Mouse (Mus musculus): ENCODE measurements at regions not wholly inside any gene's neighbourhood (a gene's known extent, or its start where the extent isn't known, plus 50 kb on each side); places are given as distances from the start of the nearest gene placed in this dataset.

DNA sequence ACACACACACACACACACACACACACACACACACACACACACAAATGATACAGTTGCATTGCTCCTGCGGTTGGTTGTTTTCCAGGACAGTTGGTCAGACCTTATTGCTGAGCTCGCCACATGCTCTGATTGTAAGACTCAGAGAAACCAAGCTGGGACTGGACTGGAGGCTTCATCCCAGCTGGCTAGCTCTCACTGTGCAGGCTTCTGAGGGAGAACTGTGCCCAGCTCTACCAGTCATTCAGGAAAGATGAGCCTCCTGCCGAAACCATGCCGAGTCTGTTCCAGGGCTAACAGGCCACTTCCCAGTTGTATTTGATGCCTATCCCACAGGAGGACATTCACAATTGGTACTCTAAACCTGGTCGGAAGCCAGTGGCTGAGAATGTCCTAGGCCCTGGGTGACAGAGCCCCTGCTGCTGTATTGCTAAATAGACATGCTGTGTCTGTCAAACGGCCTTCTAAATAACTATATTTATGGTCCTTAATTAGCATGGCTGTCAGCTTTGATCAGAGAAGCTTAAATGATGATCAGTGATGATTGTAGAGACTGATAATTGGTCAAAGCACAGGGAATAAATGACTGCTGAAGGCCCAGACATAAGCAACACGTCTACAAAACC lies 100.1 kb upstream of the Ppp1r12a start:
- no peak overlapping the region for H3K27ac ChIP-seq (replicated peaks in 1 of 2; ENCODE audit: control insufficient read depth in 1 of 2, insufficient read depth in 1 of 2, low read depth in 2 of 2, low read length in 2 of 2)
- no peak for ATAC-seq (ENCODE audit: insufficient number of reproducible peaks, insufficient read depth, low FRiP score, low read depth)
- H3K4me2 ChIP-seq (ENCODE audit: low read length) = no peak overlapping the region
- WGBS = 78% methylated on average over 7 of the region's 7 CpGs
- H3K27me3 ChIP-seq (ENCODE audit: control insufficient read depth, insufficient read depth, low read length) = no peaks in the 10 kb centered on the region
- H3K4me1 ChIP-seq (ENCODE audit: control insufficient read depth in 2 of 2, insufficient read depth in 2 of 2, low read length in 2 of 2) = peaks cover 6 to 11% of the 10 kb centered on the region in 2 experiments
- no peak overlapping the region for H3K9ac ChIP-seq (ENCODE audit: low read length)
- H3K36me3 ChIP-seq (ENCODE audit: control insufficient read depth, insufficient read depth, low read length) = no peaks in the 10 kb centered on the region
- no peaks in the 10 kb centered on the region for H3K9me3 ChIP-seq (ENCODE audit: control insufficient read depth, low read length)
- no peak overlapping the region for H3K4me3 ChIP-seq (ENCODE audit: control insufficient read depth in 1 of 2, insufficient read depth in 1 of 2, low read depth in 1 of 2, low read length in 2 of 2)

DNA sequence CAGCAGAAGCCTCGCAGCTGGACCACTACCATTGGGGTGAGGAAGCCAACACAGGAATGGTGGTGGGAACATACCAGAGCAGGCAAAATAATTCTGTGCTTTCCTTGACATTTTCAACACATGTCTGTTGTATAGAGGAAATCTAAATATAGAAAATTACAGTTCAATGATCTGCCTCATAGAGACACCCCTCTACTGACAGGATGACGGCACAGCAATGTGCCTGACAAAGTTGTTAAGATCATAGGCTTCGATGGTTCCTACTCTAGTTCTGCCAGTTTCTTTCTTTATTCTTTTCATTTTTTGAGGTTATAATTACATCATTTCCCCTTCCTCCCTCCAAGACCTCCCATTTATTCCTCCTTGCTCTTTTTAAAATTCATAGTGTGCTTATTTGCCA lies 101.4 kb upstream of the Ppp1r12a start:
- no peak overlapping the region for H3K9ac ChIP-seq (ENCODE audit: low read length)
- no peak for ATAC-seq (ENCODE audit: insufficient number of reproducible peaks, insufficient read depth, low FRiP score, low read depth)
- no peaks in the 10 kb centered on the region for H3K9me3 ChIP-seq (ENCODE audit: control insufficient read depth, low read length)
- WGBS = 47% methylated on average over 3 of the region's 3 CpGs
- H3K4me2 ChIP-seq (ENCODE audit: low read length) = no peak overlapping the region
- H3K4me3 ChIP-seq (ENCODE audit: control insufficient read depth in 1 of 2, insufficient read depth in 1 of 2, low read depth in 1 of 2, low read length in 2 of 2) = no peak overlapping the region
- no peaks in the 10 kb centered on the region for H3K36me3 ChIP-seq (ENCODE audit: control insufficient read depth, insufficient read depth, low read length)
- peaks cover 0 to 6% of the 10 kb centered on the region in 2 experiments; a peak in 1 of 4 replicates for H3K4me1 ChIP-seq (ENCODE audit: control insufficient read depth in 2 of 2, insufficient read depth in 2 of 2, low read length in 2 of 2)
- no peaks in the 10 kb centered on the region for H3K27me3 ChIP-seq (ENCODE audit: control insufficient read depth, insufficient read depth, low read length)
- no peak overlapping the region for H3K27ac ChIP-seq (replicated peaks in 1 of 2; ENCODE audit: control insufficient read depth in 1 of 2, insufficient read depth in 1 of 2, low read depth in 2 of 2, low read length in 2 of 2)

DNA sequence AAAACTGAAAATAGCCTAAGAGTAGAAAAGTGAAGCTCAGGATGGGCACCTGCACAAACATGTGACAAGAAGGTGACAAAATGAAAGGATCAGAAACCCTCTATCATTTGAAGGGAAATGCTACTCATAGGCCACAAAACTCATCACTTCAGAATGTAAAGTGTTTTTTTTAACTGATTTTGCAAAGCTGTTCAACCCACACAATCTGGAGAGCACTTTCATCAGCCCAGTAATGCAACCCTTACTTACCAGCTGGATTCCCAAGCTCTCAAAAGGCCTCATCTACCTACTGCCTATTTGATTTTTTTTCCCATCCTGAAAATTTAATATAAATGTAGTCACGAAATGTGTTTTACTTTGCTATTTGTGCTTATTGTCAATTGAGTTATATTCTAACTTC lies 110.4 kb upstream of the Ppp1r12a start:
- no peaks in the 10 kb centered on the region for H3K4me1 ChIP-seq (ENCODE audit: control insufficient read depth in 2 of 2, insufficient read depth in 2 of 2, low read length in 2 of 2)

DNA sequence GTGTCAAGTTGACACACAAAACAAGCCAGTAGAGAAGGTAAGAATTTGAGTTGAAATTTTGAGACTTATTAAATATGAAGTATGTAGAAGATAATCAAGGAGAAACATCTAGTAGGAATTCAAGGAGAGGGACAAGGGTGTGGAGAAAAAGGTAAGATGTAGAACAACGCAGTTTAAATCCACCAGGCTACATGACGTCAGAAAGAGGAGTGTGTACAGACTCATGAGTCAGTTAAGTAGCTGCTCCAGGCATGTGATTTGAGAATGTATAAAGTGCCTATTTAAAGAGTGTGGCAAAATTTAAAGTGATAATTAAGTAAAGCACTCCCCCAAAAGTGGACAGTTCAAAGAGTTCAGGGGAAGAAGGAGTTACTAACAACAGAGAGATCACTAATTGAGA lies 113.6 kb upstream of the Ppp1r12a start:
- no peak overlapping the region for H3K27ac ChIP-seq (replicated peaks in 1 of 2; ENCODE audit: control insufficient read depth in 1 of 2, insufficient read depth in 1 of 2, low read depth in 2 of 2, low read length in 2 of 2)
- 78% methylated on average over 2 of the region's 2 CpGs for WGBS
- peaks cover 3% of the 10 kb centered on the region; the same call in 1 of the 2 replicates for H3K9me3 ChIP-seq (ENCODE audit: control insufficient read depth, low read length)
- H3K4me1 ChIP-seq (ENCODE audit: control insufficient read depth in 2 of 2, insufficient read depth in 2 of 2, low read length in 2 of 2) = 0 out of 4 replicates have a peak, but pooled peaks cover 0 to 2% of the 10 kb centered on the region in 2 experiments
- H3K27me3 ChIP-seq (ENCODE audit: control insufficient read depth, insufficient read depth, low read length) = no peaks in the 10 kb centered on the region
- ATAC-seq (ENCODE audit: insufficient number of reproducible peaks, insufficient read depth, low FRiP score, low read depth) = no peak
- no peak overlapping the region for H3K9ac ChIP-seq (ENCODE audit: low read length)
- H3K4me2 ChIP-seq (ENCODE audit: low read length) = no peak overlapping the region
- H3K36me3 ChIP-seq (ENCODE audit: control insufficient read depth, insufficient read depth, low read length) = no peaks in the 10 kb centered on the region
- H3K4me3 ChIP-seq (ENCODE audit: control insufficient read depth in 1 of 2, insufficient read depth in 1 of 2, low read depth in 1 of 2, low read length in 2 of 2) = no peak overlapping the region

More for the DNA sequence above, 110.4 kb upstream of the Ppp1r12a start:
- H3K27me3 ChIP-seq (ENCODE audit: control insufficient read depth, insufficient read depth, low read length) = no peaks in the 10 kb centered on the region
- no peaks in the 10 kb centered on the region for H3K36me3 ChIP-seq (ENCODE audit: control insufficient read depth, insufficient read depth, low read length)
- H3K4me2 ChIP-seq (ENCODE audit: low read length) = no peak overlapping the region
- H3K4me3 ChIP-seq (ENCODE audit: control insufficient read depth in 1 of 2, insufficient read depth in 1 of 2, low read depth in 1 of 2, low read length in 2 of 2) = no peak overlapping the region
- H3K9me3 ChIP-seq (ENCODE audit: control insufficient read depth, low read length) = peaks cover 3% of the 10 kb centered on the region; the same call in 1 of the 2 replicates
- no peak overlapping the region for H3K27ac ChIP-seq (replicated peaks in 1 of 2; ENCODE audit: control insufficient read depth in 1 of 2, insufficient read depth in 1 of 2, low read depth in 2 of 2, low read length in 2 of 2)
- no peak overlapping the region for H3K9ac ChIP-seq (ENCODE audit: low read length)
- ATAC-seq (ENCODE audit: insufficient number of reproducible peaks, insufficient read depth, low FRiP score, low read depth) = no peak
- WGBS = 95% methylated on average over 1 of the region's 1 CpGs

DNA sequence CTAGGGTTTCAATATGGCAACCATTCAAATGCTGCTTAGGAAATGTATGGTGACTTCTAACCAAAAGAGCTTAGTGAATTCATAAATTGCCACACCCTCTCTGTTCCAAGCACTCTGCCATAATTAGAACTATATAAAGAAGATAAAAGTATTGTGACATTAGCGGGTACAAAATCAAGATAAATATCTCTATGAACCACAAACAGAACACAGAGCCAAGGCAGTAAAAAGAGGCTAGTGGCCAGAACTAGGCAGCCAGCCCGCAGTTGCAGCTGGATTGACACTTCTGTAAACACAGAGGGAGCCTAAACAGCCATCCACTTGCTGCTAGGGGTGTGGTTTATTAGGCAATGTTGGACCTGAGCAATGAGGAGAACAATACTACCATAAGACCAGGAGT lies 118.5 kb upstream of the Ppp1r12a start:
- ATAC-seq (ENCODE audit: insufficient number of reproducible peaks, insufficient read depth, low FRiP score, low read depth) = no peak
- Histone ChIP-seq H3K36me3 (ENCODE audit: control insufficient read depth, insufficient read depth, low read length) (no peaks in the 10 kb centered on the region), H3K9me3 (ENCODE audit: control insufficient read depth, low read length) (no peaks in the 10 kb centered on the region), H3K4me3 (ENCODE audit: control insufficient read depth in 1 of 2, insufficient read depth in 1 of 2, low read depth in 1 of 2, low read length in 2 of 2) (no peak overlapping the region), H3K9ac (ENCODE audit: low read length) (no peak overlapping the region), H3K4me1 (ENCODE audit: control insufficient read depth in 2 of 2, insufficient read depth in 2 of 2, low read length in 2 of 2) (peaks cover 0 to 7% of the 10 kb centered on the region in 2 experiments; a peak in 1 of 4 replicates), H3K4me2 (ENCODE audit: low read length) (no peak overlapping the region), H3K27me3 (ENCODE audit: control insufficient read depth, insufficient read depth, low read length) (no peaks in the 10 kb centered on the region), H3K27ac (replicated peaks in 1 of 2; ENCODE audit: control insufficient read depth in 1 of 2, insufficient read depth in 1 of 2, low read depth in 2 of 2, low read length in 2 of 2) (no peak overlapping the region)
- WGBS = 44% methylated on average over 2 of the region's 2 CpGs

DNA sequence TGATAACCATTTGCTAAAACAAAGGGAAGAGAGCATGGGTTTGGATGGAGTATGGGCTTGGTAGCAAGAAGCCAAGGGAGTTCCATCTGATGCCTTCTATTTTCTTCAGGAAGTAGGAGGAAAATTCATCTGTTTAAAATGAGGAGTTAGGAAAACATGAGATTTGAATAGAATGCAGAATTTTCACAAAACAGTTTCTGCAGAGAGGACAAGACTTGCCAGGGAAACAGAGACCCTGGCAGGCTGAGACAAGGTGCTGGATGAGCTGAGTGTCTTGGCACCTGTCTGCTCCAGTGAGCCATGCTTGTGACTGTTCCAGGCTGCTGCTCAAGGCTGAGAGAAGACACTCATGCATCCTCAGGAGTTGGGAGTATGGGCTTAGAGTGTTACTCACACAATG lies 122.0 kb upstream of the Ppp1r12a start:
- Histone ChIP-seq H3K4me2 (ENCODE audit: low read length) (no peak overlapping the region), H3K27me3 (ENCODE audit: control insufficient read depth, insufficient read depth, low read length) (no peaks in the 10 kb centered on the region), H3K9me3 (ENCODE audit: control insufficient read depth, low read length) (no peaks in the 10 kb centered on the region), H3K36me3 (ENCODE audit: control insufficient read depth, insufficient read depth, low read length) (no peaks in the 10 kb centered on the region), H3K4me3 (ENCODE audit: control insufficient read depth in 1 of 2, insufficient read depth in 1 of 2, low read depth in 1 of 2, low read length in 2 of 2) (no peak overlapping the region), H3K4me1 (ENCODE audit: control insufficient read depth in 2 of 2, insufficient read depth in 2 of 2, low read length in 2 of 2) (peaks cover 0 to 7% of the 10 kb centered on the region in 2 experiments; a peak in 1 of 4 replicates), H3K27ac (replicated peaks in 1 of 2; ENCODE audit: control insufficient read depth in 1 of 2, insufficient read depth in 1 of 2, low read depth in 2 of 2, low read length in 2 of 2) (no peak overlapping the region), H3K9ac (ENCODE audit: low read length) (no peak overlapping the region)
- ATAC-seq (ENCODE audit: insufficient number of reproducible peaks, insufficient read depth, low FRiP score, low read depth) = no peak

DNA sequence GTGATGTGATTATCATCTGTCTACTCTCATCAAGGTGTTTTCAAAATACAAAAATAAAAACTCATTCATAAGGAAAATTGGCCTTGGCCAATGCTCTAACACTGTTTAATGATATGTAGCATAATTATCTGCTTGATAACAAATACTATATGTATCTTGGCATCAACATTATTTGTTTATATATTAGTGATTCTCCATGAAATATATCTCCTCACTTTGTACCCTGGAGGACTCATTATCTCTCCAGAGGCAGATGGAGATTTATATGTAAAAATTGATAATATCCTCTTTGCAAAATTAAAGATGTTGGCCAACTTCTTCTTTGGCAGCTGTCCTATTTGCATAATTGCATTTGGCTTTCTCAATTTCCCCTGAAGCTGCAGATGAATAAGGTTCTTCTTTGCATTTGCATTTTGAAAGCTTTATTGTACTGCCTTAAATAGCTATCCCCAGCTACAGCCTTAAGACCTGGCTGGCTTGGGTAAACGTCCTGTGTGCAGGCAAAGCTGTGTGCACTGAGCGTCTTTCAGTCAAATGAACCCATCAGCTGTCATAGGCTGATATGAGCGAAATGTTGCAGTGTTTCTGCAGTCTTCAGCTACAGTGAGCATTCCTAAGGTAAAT lies 124.7 kb upstream of the Otogl start:
- Histone ChIP-seq H3K27ac (replicated peaks in 1 of 2; ENCODE audit: control insufficient read depth in 1 of 2, insufficient read depth in 1 of 2, low read depth in 2 of 2, low read length in 2 of 2) (no peak overlapping the region), H3K27me3 (ENCODE audit: control insufficient read depth, insufficient read depth, low read length) (no peaks in the 10 kb centered on the region), H3K4me3 (ENCODE audit: control insufficient read depth in 1 of 2, insufficient read depth in 1 of 2, low read depth in 1 of 2, low read length in 2 of 2) (no peak overlapping the region), H3K4me2 (ENCODE audit: low read length) (no peak overlapping the region), H3K9ac (ENCODE audit: low read length) (no peak overlapping the region), H3K36me3 (ENCODE audit: control insufficient read depth, insufficient read depth, low read length) (no peaks in the 10 kb centered on the region), H3K9me3 (ENCODE audit: control insufficient read depth, low read length) (no peaks in the 10 kb centered on the region), H3K4me1 (ENCODE audit: control insufficient read depth in 2 of 2, insufficient read depth in 2 of 2, low read length in 2 of 2) (peaks cover 4 to 5% of the 10 kb centered on the region in 2 experiments)
- WGBS = 33% methylated on average over 3 of the region's 3 CpGs
- ATAC-seq (ENCODE audit: insufficient number of reproducible peaks, insufficient read depth, low FRiP score, low read depth) = no peak

DNA sequence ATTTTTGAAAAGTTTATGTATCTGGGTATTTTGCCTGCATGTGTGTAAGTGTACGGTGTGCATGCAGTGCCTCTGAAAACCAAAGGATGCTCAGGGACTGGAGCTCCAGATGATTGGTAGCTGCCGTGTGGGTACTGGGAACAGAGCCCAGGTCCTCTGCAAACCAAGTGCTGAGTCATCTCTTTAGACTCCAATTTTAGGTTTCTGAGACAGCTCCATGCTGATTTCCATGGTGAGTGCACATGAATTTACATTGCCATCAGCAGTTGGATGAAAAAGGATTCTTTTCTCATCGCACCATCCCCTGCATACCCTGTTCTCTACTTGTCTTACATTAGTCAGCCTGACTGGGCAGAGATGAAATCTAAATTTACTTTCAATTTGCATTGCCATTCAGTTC lies 122.1 kb upstream of the Otogl start:
- Histone ChIP-seq H3K4me3 (ENCODE audit: control insufficient read depth in 1 of 2, insufficient read depth in 1 of 2, low read depth in 1 of 2, low read length in 2 of 2) (no peak overlapping the region), H3K9me3 (ENCODE audit: control insufficient read depth, low read length) (no peaks in the 10 kb centered on the region), H3K36me3 (ENCODE audit: control insufficient read depth, insufficient read depth, low read length) (no peaks in the 10 kb centered on the region), H3K4me2 (ENCODE audit: low read length) (no peak overlapping the region), H3K27ac (replicated peaks in 1 of 2; ENCODE audit: control insufficient read depth in 1 of 2, insufficient read depth in 1 of 2, low read depth in 2 of 2, low read length in 2 of 2) (no peak overlapping the region), H3K9ac (ENCODE audit: low read length) (no peak overlapping the region), H3K27me3 (ENCODE audit: control insufficient read depth, insufficient read depth, low read length) (no peaks in the 10 kb centered on the region), H3K4me1 (ENCODE audit: control insufficient read depth in 2 of 2, insufficient read depth in 2 of 2, low read length in 2 of 2) (peaks cover 4 to 7% of the 10 kb centered on the region in 2 experiments)
- WGBS = 97% methylated on average over 3 of the region's 3 CpGs
- no peak for ATAC-seq (ENCODE audit: insufficient number of reproducible peaks, insufficient read depth, low FRiP score, low read depth)
